Mouse (Mus musculus) hindbrain, embryonic 15.5 days (tissue): ENCODE measurements around the gene Wipf2. TPM values are rescaled to one million over a fixed set of nuclear protein-coding genes. Genes with fewer than 3 reads are reported as not detected.
"Not testable (repeated sequence)": the region's sequence is repeated elsewhere in the genome, so short reads cannot be mapped to it uniquely, and the experiment has no call there.

Experiments
- ATAC-seq: fragments of 200-750 bp; cut with Nextera tagmentation; 2 replicates; pipeline ENCODE4 v1.8.0; 2017; ENCODE audit warnings: low read depth, moderate number of reproducible peaks, moderate TSS enrichment; ENCODE audit not compliant: low FRiP score
- H3K27ac ChIP-seq: fragments of 300-500 bp; sonication (generic); replicated peaks from 2 replicates; pipeline ENCODE4 v1.5.1; 2015; ENCODE audit warnings: mild to moderate bottlenecking, inconsistent platforms
- H3K27me3 ChIP-seq: fragments of 300-500 bp; sonication (generic); 2 replicates; pipeline ENCODE4 v1.6.1; 2015; ENCODE audit warnings: control low read depth, inconsistent platforms
- H3K36me3 ChIP-seq: fragments of 300-500 bp; sonication (generic); 2 replicates; pipeline ENCODE4 v1.6.1; 2015; ENCODE audit warnings: control low read depth, inconsistent platforms
- H3K4me1 ChIP-seq: fragments of 300-500 bp; sonication (generic); replicated peaks from 2 replicates; pipeline ENCODE4 v1.6.1; 2015; ENCODE audit warnings: control low read depth, inconsistent platforms
- H3K4me2 ChIP-seq: fragments of 300-500 bp; sonication (generic); 2 replicates; pipeline ENCODE4 v1.6.1; 2015; ENCODE audit warnings: moderate library complexity, mild to moderate bottlenecking, inconsistent platforms
- H3K4me3 ChIP-seq: fragments of 300-500 bp; sonication (generic); 2 replicates; pipeline ENCODE4 v1.5.1; 2015; ENCODE audit warnings: mild to moderate bottlenecking, inconsistent platforms
- H3K9ac ChIP-seq: fragments of 300-500 bp; sonication (generic); 2 replicates; pipeline ENCODE4 v1.6.1; 2015; ENCODE audit warnings: inconsistent platforms
- H3K9me3 ChIP-seq: fragments of 300-500 bp; sonication (generic); 2 replicates; pipeline ENCODE4 v1.6.1; 2016; ENCODE audit warnings: control low read depth, inconsistent platforms
- WGBS: fragments of 180-500 bp; shearing (Covaris S2); methylation state at CpG from one replicate; pipeline ENCODE4 v1.1.7; 2015; 5-methylcytosine and 5-hydroxymethylcytosine counted together
- polyA plus RNA-seq: library from polyadenylated mRNA; unstranded; fragments of >200 nt; fragmentation: Nextera tagmentation; extraction: Ambion mirVana; gene quantifications from 2 replicates; pipeline ENCODE4 v1.2.1, GENCODE M21; 2015

The Wipf2 gene
- polyA plus RNA-seq, 1 experiment from 2014 or later = 4.4 TPM

DNA sequence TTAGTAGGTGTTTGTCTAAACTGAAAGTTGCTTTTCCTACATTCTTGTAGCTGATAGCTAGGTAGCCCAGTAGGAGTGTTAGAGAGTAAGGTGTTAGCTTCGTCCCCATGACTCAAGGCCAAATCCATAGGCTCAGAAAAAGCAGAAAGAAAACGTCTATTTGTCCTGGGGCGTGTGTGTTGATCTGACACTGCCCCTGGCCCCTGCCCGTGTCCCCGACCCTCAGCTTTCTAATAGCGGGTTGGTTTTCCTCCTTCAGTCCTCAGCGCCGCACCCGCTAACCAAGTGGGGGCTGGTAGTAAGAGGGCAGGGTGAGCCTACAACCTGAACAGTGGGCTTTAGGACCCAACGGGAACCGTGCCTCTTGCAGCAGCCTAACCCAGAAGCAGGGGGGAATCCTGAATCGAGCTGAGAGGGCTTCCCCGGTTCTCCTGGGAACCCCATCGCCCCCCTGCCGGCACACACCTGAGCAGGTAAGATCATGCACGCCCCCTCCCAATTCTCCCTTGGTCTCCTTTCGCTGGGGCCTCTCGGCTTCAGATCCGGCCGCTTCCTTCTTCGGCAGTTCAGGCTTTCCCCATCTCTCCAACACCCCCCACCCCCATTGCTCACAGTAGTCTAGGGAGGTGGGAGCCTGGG lies 64.1 kb downstream of the Wipf2 start, which contains the start of gene Rara:
Gene Rara (plus strand): TSS at position 381 of the 639 bp plus-strand sequence.
- Histone ChIP-seq H3K27me3 (no peaks in the 10 kb centered on the region), H3K27ac (peak within 1 kb of the TSS; percentile 71; the same call in 1 of the 2 replicates)
- 10% methylated on average over 21 of the region's 21 CpGs for WGBS

DNA sequence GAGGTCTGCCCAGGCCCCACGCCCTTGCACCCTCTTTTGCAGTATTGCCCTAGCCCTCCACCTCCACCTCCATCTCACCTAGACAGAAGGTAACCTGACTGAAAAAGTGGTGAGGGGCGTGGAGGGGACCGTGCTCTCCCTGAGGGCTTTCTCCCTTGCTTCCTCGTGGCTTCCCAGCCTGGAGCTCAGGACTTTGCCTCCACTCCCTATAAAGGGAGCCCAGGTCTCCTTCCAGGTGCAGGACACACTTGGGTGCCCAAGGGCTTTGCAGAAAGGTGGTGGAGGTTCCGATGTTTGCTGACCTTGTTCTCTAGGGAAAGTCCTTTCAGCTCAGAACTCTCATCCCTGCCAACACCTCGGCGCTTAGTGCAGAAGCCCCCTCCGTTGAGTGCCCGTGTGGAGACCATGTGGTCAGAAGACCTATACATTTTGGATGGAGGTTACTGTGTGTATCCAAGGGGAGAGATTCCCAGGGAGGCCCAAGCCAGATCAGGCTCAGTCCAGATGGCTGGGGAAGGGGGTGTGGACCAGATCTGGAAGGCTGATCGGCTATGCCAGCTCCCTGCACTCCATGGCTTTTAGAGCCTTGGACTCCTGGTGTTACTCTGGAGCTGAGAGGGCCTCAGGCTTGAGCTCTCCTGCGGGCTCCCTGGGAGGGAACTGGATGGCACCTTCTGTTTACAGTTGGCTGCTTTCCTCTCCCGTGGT lies 64.9 kb downstream of the Wipf2 start:
- H3K4me2 ChIP-seq = peak overlapping the region; percentile 82
- H3K27me3 ChIP-seq = no peaks in the 10 kb centered on the region
- WGBS = 11% methylated on average over 12 of the region's 12 CpGs
- ATAC-seq = peak; percentile 4; the same call in 1 of the 2 replicates
- H3K27ac ChIP-seq = peak overlapping the region; percentile 65; the same call in 1 of the 2 replicates
- peak overlapping the region; percentile 55 for H3K4me3 ChIP-seq
- peaks cover 91% of the 10 kb centered on the region for H3K4me1 ChIP-seq
- no peaks in the 10 kb centered on the region for H3K9me3 ChIP-seq
- no peaks in the 10 kb centered on the region for H3K36me3 ChIP-seq
- H3K9ac ChIP-seq = peak overlapping the region; percentile 63

More for the DNA sequence above, 64.1 kb downstream of the Wipf2 start, which contains the start of gene Rara:
- Histone ChIP-seq H3K9ac (peak within 1 kb of the TSS; percentile 63), H3K4me1 (peaks cover 91% of the 10 kb centered on the region), H3K9me3 (no peaks in the 10 kb centered on the region), H3K4me2 (peak within 1 kb of the TSS; percentile 82), H3K4me3 (peak within 1 kb of the TSS; percentile 55), H3K36me3 (no peaks in the 10 kb centered on the region)
- peak; percentile 35; the same call in 1 of the 2 replicates for ATAC-seq

GRCm38 (mm10) chr11:98929503-98929902 lies 66.1 kb downstream of the Wipf2 start:
- no peak for ATAC-seq
- Histone ChIP-seq H3K27ac (peak overlapping the region; percentile 65), H3K9ac (peak overlapping the region; percentile 37), H3K27me3 (no peaks in the 10 kb centered on the region), H3K36me3 (no peaks in the 10 kb centered on the region), H3K9me3 (no peaks in the 10 kb centered on the region), H3K4me2 (peak overlapping the region; percentile 82), H3K4me3 (peak overlapping the region; percentile 55), H3K4me1 (peaks cover 84% of the 10 kb centered on the region)
- whole genome bisulfite sequencing = 5% methylated on average over 9 of the region's 9 CpGs

- Histone ChIP-seq H3K27ac (peak overlapping the region; percentile 65), H3K4me2 (peak overlapping the region; percentile 82), H3K4me1 (peaks cover 78% of the 10 kb centered on the region), H3K4me3 (peak overlapping the region; percentile 55; the same call in 1 of the 2 replicates), H3K9me3 (no peaks in the 10 kb centered on the region), H3K36me3 (no peaks in the 10 kb centered on the region), H3K9ac (peak overlapping the region; percentile 37; the same call in 1 of the 2 replicates), H3K27me3 (no peaks in the 10 kb centered on the region)
- WGBS = 45% methylated on average over 7 of the region's 7 CpGs
- no peak for ATAC-seq
These were observed 66.7 kb downstream of the Wipf2 start for GRCm38 (mm10) chr11:98930127-98930601.

DNA sequence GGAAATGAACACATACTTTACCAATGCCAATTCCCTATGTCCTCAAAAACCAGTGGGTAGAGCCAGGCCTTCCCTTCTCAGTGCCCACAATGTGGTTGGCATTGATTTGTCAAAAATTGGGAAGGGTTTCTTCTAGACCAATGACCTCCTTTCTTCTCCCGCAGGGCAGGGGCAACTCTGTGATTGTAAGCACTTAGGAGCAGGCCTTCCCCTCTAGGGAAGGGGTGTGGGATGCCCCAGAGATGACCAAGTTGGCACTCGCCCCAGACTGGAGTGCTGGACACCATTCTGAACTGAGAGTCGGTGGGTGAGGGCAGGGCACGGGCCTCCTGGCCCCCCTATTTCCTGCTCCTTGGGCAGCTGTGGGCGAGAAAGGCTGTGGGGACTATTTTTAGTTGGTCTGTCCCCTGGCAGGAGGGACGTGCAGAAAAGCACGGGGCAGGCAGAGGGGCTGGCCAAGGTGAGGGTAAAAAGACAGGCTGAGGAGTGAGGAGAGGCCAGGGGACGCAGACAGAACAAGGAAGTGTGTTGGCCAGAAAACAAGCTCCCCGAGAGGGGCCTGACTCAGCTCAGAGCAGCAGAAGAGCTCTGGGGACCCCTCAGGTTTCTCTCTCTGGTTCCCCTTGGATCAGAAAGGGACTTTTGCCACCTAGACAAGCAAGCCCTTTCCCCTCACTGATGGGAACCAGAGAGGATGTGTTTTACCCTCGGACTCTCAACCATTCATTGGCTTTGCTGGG lies 67.5 kb downstream of the Wipf2 start:
- Histone ChIP-seq H3K27ac (peak overlapping the region; percentile 65), H3K4me2 (no peak overlapping the region), H3K9me3 (no peaks in the 10 kb centered on the region), H3K4me1 (peaks cover 72% of the 10 kb centered on the region), H3K27me3 (no peaks in the 10 kb centered on the region), H3K36me3 (no peaks in the 10 kb centered on the region), H3K4me3 (no peak overlapping the region), H3K9ac (no peak overlapping the region; the same call in 1 of the 2 replicates)
- ATAC-seq = no peak
- WGBS = 38% methylated on average over 10 of the region's 10 CpGs

GRCm38 (mm10) chr11:98931513-98932292 lies 68.3 kb downstream of the Wipf2 start:
- Histone ChIP-seq H3K27me3 (no peaks in the 10 kb centered on the region), H3K4me1 (peaks cover 73% of the 10 kb centered on the region), H3K9me3 (no peaks in the 10 kb centered on the region), H3K27ac (peak overlapping the region; percentile 65), H3K36me3 (no peaks in the 10 kb centered on the region), H3K4me2 (no peak overlapping the region), H3K9ac (peak overlapping the region; percentile 1; the same call in 1 of the 2 replicates), H3K4me3 (no peak overlapping the region)
- no peak for ATAC-seq
- 24% methylated on average over 7 of the region's 7 CpGs for WGBS

- no peak overlapping the region for H3K4me3 ChIP-seq
- H3K9ac ChIP-seq = no peak overlapping the region
- H3K4me2 ChIP-seq = peak overlapping the region; percentile 9
- WGBS = 35% methylated on average over 19 of the region's 19 CpGs
- no peaks in the 10 kb centered on the region for H3K9me3 ChIP-seq
- H3K27me3 ChIP-seq = no peaks in the 10 kb centered on the region
- no peak overlapping the region for H3K27ac ChIP-seq
- H3K36me3 ChIP-seq = no peaks in the 10 kb centered on the region
- peaks cover 73% of the 10 kb centered on the region for H3K4me1 ChIP-seq
- no peak for ATAC-seq
These were observed 69.1 kb downstream of the Wipf2 start for GRCm38 (mm10) chr11:98932293-98933091.

- H3K27ac ChIP-seq = no peak overlapping the region
- no peak overlapping the region for H3K9ac ChIP-seq
- H3K27me3 ChIP-seq = no peaks in the 10 kb centered on the region
- ATAC-seq = no peak
- peaks cover 73% of the 10 kb centered on the region for H3K4me1 ChIP-seq
- peak overlapping the region; percentile 9 for H3K4me2 ChIP-seq
- WGBS = 40% methylated on average over 9 of the region's 9 CpGs
- no peak overlapping the region for H3K4me3 ChIP-seq
- H3K9me3 ChIP-seq = no peaks in the 10 kb centered on the region
- H3K36me3 ChIP-seq = no peaks in the 10 kb centered on the region
These were observed 69.7 kb downstream of the Wipf2 start for GRCm38 (mm10) chr11:98933151-98933550.

DNA sequence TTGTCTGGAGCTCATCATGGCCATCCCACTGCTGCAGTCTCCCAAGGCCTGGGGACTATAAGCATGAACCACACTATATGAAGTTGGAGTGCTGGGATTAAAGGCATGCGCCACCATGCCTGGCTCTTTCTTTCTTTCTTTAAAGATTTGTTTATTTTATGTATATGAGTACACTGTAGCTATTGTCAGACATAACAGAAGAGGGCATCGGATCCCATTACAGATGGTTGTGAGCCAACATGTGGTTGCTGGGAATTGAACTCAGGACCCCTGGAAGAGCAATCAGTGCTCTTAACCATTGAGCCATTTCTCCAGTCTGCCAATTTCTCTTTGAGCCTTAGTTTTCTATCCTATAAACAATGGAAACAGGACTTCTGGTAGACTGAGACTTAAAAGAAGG lies 70.4 kb downstream of the Wipf2 start:
- H3K4me2 ChIP-seq, H3K36me3 ChIP-seq, H3K27me3 ChIP-seq, H3K4me3 ChIP-seq, H3K27ac ChIP-seq, H3K9me3 ChIP-seq, ATAC-seq, H3K9ac ChIP-seq: not testable (repeated sequence)
- 92% methylated on average over 2 of the region's 2 CpGs for WGBS
- peaks cover 73% of the 10 kb centered on the region for H3K4me1 ChIP-seq

GRCm38 (mm10) chr11:98934367-98934766 lies 70.9 kb downstream of the Wipf2 start:
- Histone ChIP-seq H3K4me2 (no peak overlapping the region), H3K27ac (no peak overlapping the region), H3K36me3 (no peaks in the 10 kb centered on the region), H3K4me3 (no peak overlapping the region), H3K9me3 (no peaks in the 10 kb centered on the region), H3K4me1 (peaks cover 73% of the 10 kb centered on the region), H3K27me3 (no peaks in the 10 kb centered on the region), H3K9ac (no peak overlapping the region)
- no peak for ATAC-seq
- 90% methylated on average over 3 of the region's 3 CpGs for WGBS
